ENCODE assay signal across 22 mouse cellular contexts in the genomic region with DNA sequence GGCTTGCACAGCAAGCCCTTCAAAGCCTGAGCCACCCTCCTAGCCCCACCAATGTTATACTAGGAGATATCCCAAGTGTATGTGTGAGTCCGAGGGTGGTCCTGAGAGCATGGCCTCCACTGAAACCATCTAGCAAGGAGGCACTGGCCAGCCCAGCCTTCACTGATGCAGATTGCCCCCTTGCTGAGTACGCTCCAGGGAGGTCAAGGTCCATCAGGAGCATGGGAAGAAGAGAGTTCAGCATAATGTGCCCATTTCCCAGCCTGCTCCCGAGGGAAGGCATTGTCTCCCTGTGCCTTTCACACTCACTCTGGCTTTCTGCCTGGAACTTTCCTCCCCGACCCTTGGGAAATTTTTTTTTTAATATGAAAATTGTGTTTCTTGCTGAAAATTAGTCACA.
DNase-seq lines count a peak whose midpoint lies in the region; ATAC-seq lines count a peak whose summit lies in the region.
"Had no signal": no experiment of that assay in that cellular context is flagged by ENCODE, and none has a peak within 500 bp of the region (broad histone marks: within the 10 kb centered on the region; RNA-seq: fewer than 3 reads in every experiment).

No protein-coding gene starts in this region.

- no peaks in the 10 kb centered on the region; the same call in 1 of the 2 replicates for H3K36me3 ChIP-seq in forebrain, embryonic 10.5 days (replicated peaks)
- H3K36me3 ChIP-seq in forebrain, embryonic 13.5 days (ENCODE audit: poor library complexity, severe bottlenecking): no peaks in the 10 kb centered on the region
- H3K36me3 ChIP-seq in midbrain, embryonic 15.5 days (replicated peaks): no peaks in the 10 kb centered on the region
- no peaks in the 10 kb centered on the region for H3K36me3 ChIP-seq in midbrain, embryonic 14.5 days (ENCODE audit: control insufficient read depth, insufficient read depth, low read length)
- H3K36me3 ChIP-seq: embryonic facial prominence, embryonic 15.5 days; heart, embryonic 10.5 days; hindbrain, embryonic 13.5 days had no signal

- no peak overlapping the region for H3K4me2 ChIP-seq in forebrain, embryonic 13.5 days
- no peak overlapping the region for H3K4me2 ChIP-seq in midbrain, embryonic 15.5 days
- H3K4me2 ChIP-seq in midbrain, embryonic 14.5 days (ENCODE audit: low read length): no peak overlapping the region
- H3K4me2 ChIP-seq: embryonic facial prominence, embryonic 15.5 days; hindbrain, embryonic 13.5 days had no signal

- no peaks in the 10 kb centered on the region for H3K9me3 ChIP-seq in forebrain, embryonic 10.5 days
- no peaks in the 10 kb centered on the region for H3K9me3 ChIP-seq in forebrain, embryonic 13.5 days (replicated peaks)
- no peaks in the 10 kb centered on the region for H3K9me3 ChIP-seq in midbrain, embryonic 15.5 days
- H3K9me3 ChIP-seq in midbrain, embryonic 14.5 days (ENCODE audit: control insufficient read depth, low read length): no peaks in the 10 kb centered on the region
- H3K9me3 ChIP-seq: embryonic facial prominence, embryonic 15.5 days; G1E; heart, embryonic 10.5 days; hindbrain, embryonic 13.5 days had no signal

- peaks cover 47% of the 10 kb centered on the region for H3K27me3 ChIP-seq in forebrain, embryonic 10.5 days (ENCODE audit: poor library complexity, severe bottlenecking)
- peaks cover 21% of the 10 kb centered on the region for H3K27me3 ChIP-seq in forebrain, embryonic 13.5 days
- no peaks in the 10 kb centered on the region for H3K27me3 ChIP-seq in midbrain, embryonic 15.5 days (replicated peaks)
- 0 out of 2 replicates have a peak, but pooled peaks cover 3% of the 10 kb centered on the region for H3K27me3 ChIP-seq in midbrain, embryonic 14.5 days (ENCODE audit: control insufficient read depth, insufficient read depth, low read length)
- H3K27me3 ChIP-seq: embryonic facial prominence, embryonic 15.5 days had no signal

- H3K4me3 ChIP-seq in forebrain, embryonic 10.5 days: no peak overlapping the region
- H3K4me3 ChIP-seq in forebrain, embryonic 13.5 days: no peak overlapping the region
- no peak overlapping the region for H3K4me3 ChIP-seq in midbrain, embryonic 15.5 days
- H3K4me3 ChIP-seq in midbrain, embryonic 14.5 days (replicated peaks; ENCODE audit: low read depth, low read length): no peak overlapping the region
- H3K4me3 ChIP-seq: embryonic facial prominence, embryonic 15.5 days; erythroblast, embryonic 14.5 days; heart, embryonic 10.5 days; hindbrain, embryonic 13.5 days had no signal

- H3K9ac ChIP-seq in forebrain, embryonic 13.5 days: no peak overlapping the region
- no peak overlapping the region for H3K9ac ChIP-seq in midbrain, embryonic 15.5 days
- no peak overlapping the region for H3K9ac ChIP-seq in midbrain, embryonic 14.5 days (replicated peaks; ENCODE audit: low read length)
- H3K9ac ChIP-seq: embryonic facial prominence, embryonic 15.5 days; hindbrain, embryonic 13.5 days had no signal

- DNase-seq in forebrain, embryonic 10.5 days (ENCODE audit: extremely low spot score, low spot score): no peak
- peak; percentile 39 to 41 for DNase-seq in kidney, adult 8-10 months
- DNase-seq in kidney, postnatal 14 days: no peak
- DNase-seq in midbrain, embryonic 14.5 days: no peak
- DNase-seq in spleen, postnatal 36 days (ENCODE audit: low spot score in 2 of 2): no peak
- DNase-seq: adrenal gland, postnatal 10 days; B cell, adult 2 months; cerebellum, adult 11 months; cerebellum, adult 8-10 months; cerebellum, postnatal 14 days; embryo, embryonic 11 days; gastrocnemius, postnatal 10 days; heart, adult 18-20 months; heart, postnatal 14 days had no signal

- no peak for ATAC-seq in forebrain, embryonic 13.5 days
- no peak for ATAC-seq in midbrain, embryonic 15.5 days (replicated peaks)
- ATAC-seq in midbrain, embryonic 14.5 days (ENCODE audit: low FRiP score, low TSS enrichment): no peak
- ATAC-seq: CD4-positive, CD25-positive, alpha-beta regulatory T cell, adult 4 months had no signal

- H3K4me1 ChIP-seq in forebrain, embryonic 10.5 days: peaks cover 66% of the 10 kb centered on the region
- peaks cover 37% of the 10 kb centered on the region for H3K4me1 ChIP-seq in forebrain, embryonic 13.5 days
- peaks cover 16% of the 10 kb centered on the region for H3K4me1 ChIP-seq in midbrain, embryonic 15.5 days
- peaks cover 12% of the 10 kb centered on the region for H3K4me1 ChIP-seq in midbrain, embryonic 14.5 days (ENCODE audit: control insufficient read depth, insufficient read depth, low read length)

- H3K27ac ChIP-seq in forebrain, embryonic 10.5 days: 0 out of 2 replicates have a peak overlapping the region, but pooled peaks have one; percentile 27
- no peak overlapping the region for H3K27ac ChIP-seq in forebrain, embryonic 13.5 days
- H3K27ac ChIP-seq in midbrain, embryonic 15.5 days: peak overlapping the region; percentile 32; the same call in 1 of the 2 replicates
- no peak overlapping the region for H3K27ac ChIP-seq in midbrain, embryonic 14.5 days (replicated peaks; ENCODE audit: low read depth, low read length)

- WGBS in forebrain, embryonic 10.5 days: 89% methylated on average over 4 of the region's 4 CpGs
- WGBS in forebrain, embryonic 13.5 days: 82% methylated on average over 4 of the region's 4 CpGs
- WGBS in midbrain, embryonic 15.5 days: 72% methylated on average over 4 of the region's 4 CpGs
- 87% methylated on average over 4 of the region's 4 CpGs for whole genome bisulfite sequencing in midbrain, embryonic 14.5 days

Comparison
In these comparisons a context has a peak if more than half of its experiments do, and no peak if none do; other contexts are left out.
1. DNase-seq: peak in kidney, adult 8-10 months (2 of 2); none in forebrain, embryonic 10.5 days (single experiment), kidney, postnatal 14 days (single experiment), midbrain, embryonic 14.5 days (single experiment) and spleen, postnatal 36 days (0 of 2).
2. H3K27ac ChIP-seq: peak in forebrain, embryonic 10.5 days (single experiment) and midbrain, embryonic 15.5 days (single experiment); none in forebrain, embryonic 13.5 days (single experiment) and midbrain, embryonic 14.5 days (single experiment).